Mouse (Mus musculus): ENCODE measurements around the gene C1ql4. TPM values are rescaled to one million over a fixed set of nuclear protein-coding genes. Genes with fewer than 3 reads are reported as not detected.
"Not testable (repeated sequence)": the region's sequence is repeated elsewhere in the genome, so short reads cannot be mapped to it uniquely, and the experiment has no call there.

C1ql4 gene
- polyA plus RNA-seq, 1 experiment from 2014 or later, result 1.3 TPM

- Histone ChIP-seq H3K9ac (peak within 1 kb of the TSS; percentile 25; the same call in 1 of the 2 replicates), H3K4me2 (peak within 1 kb of the TSS; percentile 57), H3K4me1 (peaks cover 35% of the 10 kb centered on the region), H3K9me3 (no peaks in the 10 kb centered on the region), H3K4me3 (replicated peaks) (peak within 1 kb of the TSS; percentile 37), H3K27ac (no peak within 1 kb of the TSS), H3K36me3 (replicated peaks) (no peaks in the 10 kb centered on the region), H3K27me3 (peaks cover 97% of the 10 kb centered on the region)
- 2% methylated on average over 28 of the region's 30 CpGs for WGBS
- 0 out of 2 replicates have a peak, but pooled peaks have one; percentile 3 for ATAC-seq (ENCODE audit: low FRiP score)
These were observed 32.6 kb downstream of the C1ql4 start, which contains the start of gene Prph for GRCm38 (mm10) chr15:99055040-99055439. Gene Prph, plus strand, starts transcription at chr15:99055174.

- Histone ChIP-seq H3K9ac (no peak overlapping the region), H3K27me3 (peaks cover 82% of the 10 kb centered on the region), H3K4me3 (replicated peaks) (no peak overlapping the region), H3K27ac (no peak overlapping the region; the same call in 1 of the 2 replicates), H3K4me1 (peaks cover 39% of the 10 kb centered on the region), H3K9me3 (no peaks in the 10 kb centered on the region), H3K36me3 (replicated peaks) (no peaks in the 10 kb centered on the region), H3K4me2 (no peak overlapping the region)
- WGBS, result 4% methylated on average over 9 of the region's 9 CpGs
- ATAC-seq (ENCODE audit: low FRiP score), result no peak
These were observed 34.2 kb downstream of the C1ql4 start for GRCm38 (mm10) chr15:99053373-99053772.

GRCm38 (mm10) chr15:99049473-99050253, 38.0 kb downstream of the C1ql4 start:
- WGBS, result 30% methylated on average over 13 of the region's 13 CpGs
- peaks cover 57% of the 10 kb centered on the region for H3K27me3 ChIP-seq

GRCm38 (mm10) chr15:99045734-99046133, 41.9 kb downstream of the C1ql4 start:
- not testable (repeated sequence) for H3K9ac ChIP-seq; H3K9me3 ChIP-seq; H3K27ac ChIP-seq; ATAC-seq (ENCODE audit: low FRiP score); H3K36me3 ChIP-seq (replicated peaks); H3K4me2 ChIP-seq; H3K4me3 ChIP-seq (replicated peaks)
- 78% methylated on average over 6 of the region's 6 CpGs for WGBS
- peaks cover 20% of the 10 kb centered on the region for H3K27me3 ChIP-seq
- peaks cover 19% of the 10 kb centered on the region for H3K4me1 ChIP-seq

More at GRCm38 (mm10) chr15:99049473-99050253, 38.0 kb downstream of the C1ql4 start:
- H3K9me3 ChIP-seq, result no peaks in the 10 kb centered on the region
- peaks cover 19% of the 10 kb centered on the region for H3K4me1 ChIP-seq
- no peak overlapping the region for H3K27ac ChIP-seq
- H3K4me2 ChIP-seq, result no peak overlapping the region
- ATAC-seq (ENCODE audit: low FRiP score), result no peak
- H3K4me3 ChIP-seq (replicated peaks), result no peak overlapping the region
- H3K36me3 ChIP-seq (replicated peaks), result no peaks in the 10 kb centered on the region
- no peak overlapping the region for H3K9ac ChIP-seq

- WGBS, result 43% methylated on average over 3 of the region's 3 CpGs
- no peaks in the 10 kb centered on the region for H3K36me3 ChIP-seq (replicated peaks)
- H3K27ac ChIP-seq, result no peak overlapping the region
- 0 out of 2 replicates have a peak, but pooled peaks have one; percentile 14 for ATAC-seq (ENCODE audit: low FRiP score)
- no peak overlapping the region for H3K9ac ChIP-seq
- no peak overlapping the region for H3K4me2 ChIP-seq
- peaks cover 18% of the 10 kb centered on the region for H3K4me1 ChIP-seq
- H3K27me3 ChIP-seq, result peaks cover 14% of the 10 kb centered on the region
- H3K4me3 ChIP-seq (replicated peaks), result no peak overlapping the region
- H3K9me3 ChIP-seq, result no peaks in the 10 kb centered on the region
These were observed 42.8 kb downstream of the C1ql4 start for GRCm38 (mm10) chr15:99044854-99045253.

- Histone ChIP-seq H3K9me3 (no peaks in the 10 kb centered on the region), H3K4me2 (no peak overlapping the region), H3K9ac (no peak overlapping the region), H3K27ac (no peak overlapping the region), H3K27me3 (peaks cover 6% of the 10 kb centered on the region), H3K4me3 (replicated peaks) (no peak overlapping the region), H3K36me3 (replicated peaks) (0 out of 2 replicates have a peak, but pooled peaks cover 8% of the 10 kb centered on the region), H3K4me1 (peaks cover 15% of the 10 kb centered on the region)
- no peak for ATAC-seq (ENCODE audit: low FRiP score)
- WGBS, result 94% methylated on average over 5 of the region's 5 CpGs
These were observed 45.3 kb downstream of the C1ql4 start for GRCm38 (mm10) chr15:99042334-99042733.

- Histone ChIP-seq H3K4me3 (replicated peaks) (no peak overlapping the region), H3K9me3 (no peaks in the 10 kb centered on the region), H3K4me1 (peaks cover 15% of the 10 kb centered on the region), H3K27ac (peak overlapping the region; percentile 21; the same call in 1 of the 2 replicates), H3K4me2 (peak overlapping the region; percentile 8; the same call in 1 of the 2 replicates), H3K36me3 (replicated peaks) (peaks cover 15% of the 10 kb centered on the region), H3K27me3 (no peaks in the 10 kb centered on the region; the same call in 1 of the 2 replicates), H3K9ac (no peak overlapping the region)
- WGBS, result 47% methylated on average over 21 of the region's 21 CpGs
- ATAC-seq (ENCODE audit: low FRiP score), result no peak
These were observed 46.4 kb downstream of the C1ql4 start for GRCm38 (mm10) chr15:99040920-99041856.

GRCm38 (mm10) chr15:99039996-99040919, 47.4 kb downstream of the C1ql4 start:
- H3K4me1 ChIP-seq, result peaks cover 15% of the 10 kb centered on the region
- no peak overlapping the region for H3K9ac ChIP-seq
- H3K4me2 ChIP-seq, result no peak overlapping the region
- H3K4me3 ChIP-seq (replicated peaks), result no peak overlapping the region
- peaks cover 24% of the 10 kb centered on the region for H3K36me3 ChIP-seq (replicated peaks)
- ATAC-seq (ENCODE audit: low FRiP score), result no peak
- H3K27me3 ChIP-seq, result no peaks in the 10 kb centered on the region; the same call in 1 of the 2 replicates
- 69% methylated on average over 26 of the region's 26 CpGs for WGBS
- H3K27ac ChIP-seq, result no peak overlapping the region
- H3K9me3 ChIP-seq, result no peaks in the 10 kb centered on the region

GRCm38 (mm10) chr15:99039306-99039705, 48.3 kb downstream of the C1ql4 start:
- H3K27ac ChIP-seq, result no peak overlapping the region
- 89% methylated on average over 4 of the region's 4 CpGs for WGBS
- no peak overlapping the region for H3K4me3 ChIP-seq (replicated peaks)
- peaks cover 32% of the 10 kb centered on the region for H3K36me3 ChIP-seq (replicated peaks)
- no peak for ATAC-seq (ENCODE audit: low FRiP score)
- H3K4me1 ChIP-seq, result peaks cover 10% of the 10 kb centered on the region
- no peak overlapping the region for H3K9ac ChIP-seq
- no peak overlapping the region for H3K4me2 ChIP-seq
- no peaks in the 10 kb centered on the region; the same call in 1 of the 2 replicates for H3K27me3 ChIP-seq
- H3K9me3 ChIP-seq, result no peaks in the 10 kb centered on the region

- H3K4me2 ChIP-seq, result no peak overlapping the region
- no peak overlapping the region for H3K9ac ChIP-seq
- H3K4me3 ChIP-seq (replicated peaks), result no peak overlapping the region
- H3K9me3 ChIP-seq, result no peaks in the 10 kb centered on the region
- H3K27ac ChIP-seq, result no peak overlapping the region
- no peak for ATAC-seq (ENCODE audit: low FRiP score)
- H3K36me3 ChIP-seq (replicated peaks), result peaks cover 32% of the 10 kb centered on the region
- H3K4me1 ChIP-seq, result peaks cover 11% of the 10 kb centered on the region
- 92% methylated on average over 5 of the region's 5 CpGs for WGBS
- H3K27me3 ChIP-seq, result no peaks in the 10 kb centered on the region; the same call in 1 of the 2 replicates
These were observed 48.8 kb downstream of the C1ql4 start for GRCm38 (mm10) chr15:99038797-99039196.

- 96% methylated on average over 1 of the region's 1 CpGs for WGBS
These were observed 49.6 kb downstream of the C1ql4 start for GRCm38 (mm10) chr15:99038025-99038424.

More at GRCm38 (mm10) chr15:99038025-99038424, 49.6 kb downstream of the C1ql4 start:
- Histone ChIP-seq H3K4me1 (peaks cover 14% of the 10 kb centered on the region), H3K4me2 (no peak overlapping the region), H3K27ac (no peak overlapping the region), H3K36me3 (replicated peaks) (peaks cover 32% of the 10 kb centered on the region), H3K4me3 (replicated peaks) (no peak overlapping the region), H3K9ac (no peak overlapping the region), H3K9me3 (no peaks in the 10 kb centered on the region), H3K27me3 (no peaks in the 10 kb centered on the region)
- no peak for ATAC-seq (ENCODE audit: low FRiP score)
